Mouse (Mus musculus): ENCODE results near the gene Mien1. TPM values are rescaled to one million over a fixed set of nuclear protein-coding genes. Genes with fewer than 3 reads are reported as not detected.

Gene Mien1
- total and polyA plus RNA-seq, 2 experiments from 2014 or later, result 70.0 to 259 TPM

DNA sequence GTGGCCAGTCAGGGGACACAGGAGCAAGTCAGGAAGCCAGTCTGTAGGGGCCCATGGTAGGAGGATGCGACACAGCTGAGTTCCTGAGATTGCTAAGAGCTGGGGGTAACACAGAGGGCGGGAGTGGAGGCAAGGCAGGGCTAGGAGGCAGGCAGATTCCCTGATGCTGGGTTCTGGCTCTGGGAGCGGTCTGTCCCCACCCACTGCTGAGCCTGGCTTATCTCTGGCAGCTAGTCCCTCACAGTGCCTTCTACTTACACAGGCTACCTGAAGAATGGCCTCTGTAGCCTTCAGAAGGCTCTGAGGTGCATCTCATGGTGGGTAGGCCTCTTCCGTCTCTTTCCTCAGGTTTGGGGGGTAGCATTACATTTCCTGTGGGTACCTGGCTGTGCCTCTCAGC is 46.1 kb downstream of the Mien1 start:
- Histone ChIP-seq H3K9me3 (ENCODE audit: low read length) (no peaks in the 10 kb centered on the region), H3K4me1 (ENCODE audit: insufficient read depth, low read length) (no peaks in the 10 kb centered on the region; the same call in 1 of the 2 replicates), H3K27me3 (ENCODE audit: insufficient read depth, low read length) (no peaks in the 10 kb centered on the region), H3K4me2 (ENCODE audit: low read depth, low read length) (no peak overlapping the region), H3K36me3 (ENCODE audit: insufficient read depth, low read length) (no peaks in the 10 kb centered on the region), H3K4me3 (ENCODE audit: low read length) (no peak overlapping the region), H3K27ac (no peak overlapping the region), H3K9ac (replicated peaks; ENCODE audit: low read length) (no peak overlapping the region)
- WGBS, result 61% methylated on average over 4 of the region's 4 CpGs
- ATAC-seq (no peak), DNase-seq (ENCODE audit: low spot score) (no peak)
- TF ChIP-seq CTCF (IDR thresholded peaks at IDR 0.05; ENCODE audit: low read depth), result no peak

DNA sequence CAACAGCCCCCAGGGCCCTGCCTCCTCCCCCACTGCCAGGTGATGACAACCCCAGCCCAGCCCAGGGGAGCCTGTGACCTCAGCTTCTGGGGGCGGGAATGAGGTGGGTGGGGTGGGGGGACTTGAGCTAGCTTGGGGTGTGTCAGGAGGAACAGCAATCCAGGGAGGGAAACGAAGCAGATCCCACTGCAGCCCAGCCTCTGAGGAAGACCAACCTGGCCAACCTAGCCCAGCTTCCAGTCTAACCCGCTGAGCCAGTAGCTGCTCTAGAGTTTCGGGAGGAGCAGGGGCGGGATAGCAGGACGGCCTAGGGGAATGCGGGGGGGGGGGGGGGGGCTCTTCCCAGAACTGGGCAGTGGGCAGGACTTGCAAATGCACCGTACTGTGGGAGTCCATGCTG is 46.8 kb downstream of the Mien1 start:
- ATAC-seq, result no peak
- no peak for DNase-seq (ENCODE audit: low spot score)
- 25% methylated on average over 7 of the region's 8 CpGs for WGBS

DNA sequence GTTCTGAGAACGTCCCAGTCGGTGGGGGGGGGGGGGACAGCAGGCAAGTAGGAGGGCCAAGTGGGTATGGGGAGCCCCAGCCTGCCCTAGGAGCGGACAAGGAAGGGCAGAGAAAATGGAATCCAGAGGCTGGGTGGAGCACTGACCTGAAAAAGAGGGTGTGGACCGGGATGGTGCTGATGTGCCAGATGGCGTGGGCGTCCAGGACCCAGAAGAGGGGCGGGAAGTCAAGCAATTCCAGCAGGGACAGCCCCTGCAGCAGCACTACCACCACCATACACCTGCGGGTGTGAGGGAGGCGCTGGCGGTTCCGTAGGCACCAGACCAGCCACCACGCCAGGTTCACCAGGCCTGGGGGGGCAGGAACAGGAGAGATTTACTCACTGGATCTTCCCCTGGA is 48.6 kb downstream of the Mien1 start:
- Histone ChIP-seq H3K9me3 (ENCODE audit: low read length) (no peaks in the 10 kb centered on the region), H3K27ac (no peak overlapping the region), H3K9ac (replicated peaks; ENCODE audit: low read length) (no peak overlapping the region), H3K4me1 (ENCODE audit: insufficient read depth, low read length) (no peaks in the 10 kb centered on the region; the same call in 1 of the 2 replicates), H3K27me3 (ENCODE audit: insufficient read depth, low read length) (peaks cover 5% of the 10 kb centered on the region; the same call in 1 of the 2 replicates), H3K36me3 (ENCODE audit: insufficient read depth, low read length) (no peaks in the 10 kb centered on the region), H3K4me2 (ENCODE audit: low read depth, low read length) (no peak overlapping the region), H3K4me3 (ENCODE audit: low read length) (no peak overlapping the region)
- ATAC-seq (no peak), DNase-seq (ENCODE audit: low spot score) (no peak)
- WGBS, result 81% methylated on average over 9 of the region's 12 CpGs
- no peak for TF ChIP-seq CTCF (IDR thresholded peaks at IDR 0.05; ENCODE audit: low read depth)

More for the DNA sequence above, 46.8 kb downstream of the Mien1 start:
- Histone ChIP-seq H3K27me3 (ENCODE audit: insufficient read depth, low read length) (peaks cover 4% of the 10 kb centered on the region; the same call in 1 of the 2 replicates), H3K4me2 (ENCODE audit: low read depth, low read length) (no peak overlapping the region), H3K9ac (replicated peaks; ENCODE audit: low read length) (no peak overlapping the region), H3K4me3 (ENCODE audit: low read length) (no peak overlapping the region), H3K9me3 (ENCODE audit: low read length) (no peaks in the 10 kb centered on the region), H3K27ac (no peak overlapping the region), H3K36me3 (ENCODE audit: insufficient read depth, low read length) (no peaks in the 10 kb centered on the region), H3K4me1 (ENCODE audit: insufficient read depth, low read length) (no peaks in the 10 kb centered on the region; the same call in 1 of the 2 replicates)
- TF ChIP-seq CTCF (IDR thresholded peaks at IDR 0.05; ENCODE audit: low read depth), result no peak

DNA sequence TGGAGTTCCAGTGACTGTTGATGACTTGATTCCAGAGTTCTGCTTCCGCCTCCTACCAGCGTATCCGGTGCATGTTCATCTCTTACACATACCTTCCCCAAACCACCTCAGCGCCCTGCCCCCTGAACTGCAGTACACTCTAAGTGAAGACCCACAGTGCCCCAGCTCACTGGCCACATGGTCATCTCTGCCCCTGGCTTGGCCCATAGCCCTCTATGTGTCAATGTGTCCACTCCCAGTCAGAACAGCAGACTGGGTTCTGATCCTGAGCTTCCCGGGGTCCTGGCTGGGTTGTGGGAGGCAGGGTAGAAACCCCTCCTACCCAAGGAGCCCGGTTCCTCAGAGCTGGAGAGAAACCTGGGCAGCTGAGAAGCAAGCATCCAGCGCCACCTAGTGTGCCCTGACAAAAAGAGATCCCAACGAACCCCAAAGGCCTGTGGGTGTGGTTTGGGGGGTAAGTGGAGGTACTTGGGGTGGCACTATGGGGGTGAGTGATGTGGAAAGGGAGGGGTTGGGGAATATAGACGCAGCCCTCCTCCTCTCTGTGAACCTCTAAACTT is 49.5 kb downstream of the Mien1 start:
- H3K4me2 ChIP-seq (ENCODE audit: low read depth, low read length), result no peak overlapping the region
- no peak overlapping the region for H3K4me3 ChIP-seq (ENCODE audit: low read length)
- TF ChIP-seq CTCF (IDR thresholded peaks at IDR 0.05; ENCODE audit: low read depth), result peak; percentile 74
- peak; percentile 77 for DNase-seq (ENCODE audit: low spot score)
- WGBS, result 34% methylated on average over 9 of the region's 9 CpGs
- no peak overlapping the region for H3K9ac ChIP-seq (replicated peaks; ENCODE audit: low read length)
- no peak overlapping the region for H3K27ac ChIP-seq
- H3K4me1 ChIP-seq (ENCODE audit: insufficient read depth, low read length), result no peaks in the 10 kb centered on the region; the same call in 1 of the 2 replicates
- H3K27me3 ChIP-seq (ENCODE audit: insufficient read depth, low read length), result peaks cover 5% of the 10 kb centered on the region; the same call in 1 of the 2 replicates
- H3K9me3 ChIP-seq (ENCODE audit: low read length), result no peaks in the 10 kb centered on the region
- ATAC-seq, result 0 out of 2 replicates have a peak, but pooled peaks have one; percentile 10
- H3K36me3 ChIP-seq (ENCODE audit: insufficient read depth, low read length), result no peaks in the 10 kb centered on the region

DNA sequence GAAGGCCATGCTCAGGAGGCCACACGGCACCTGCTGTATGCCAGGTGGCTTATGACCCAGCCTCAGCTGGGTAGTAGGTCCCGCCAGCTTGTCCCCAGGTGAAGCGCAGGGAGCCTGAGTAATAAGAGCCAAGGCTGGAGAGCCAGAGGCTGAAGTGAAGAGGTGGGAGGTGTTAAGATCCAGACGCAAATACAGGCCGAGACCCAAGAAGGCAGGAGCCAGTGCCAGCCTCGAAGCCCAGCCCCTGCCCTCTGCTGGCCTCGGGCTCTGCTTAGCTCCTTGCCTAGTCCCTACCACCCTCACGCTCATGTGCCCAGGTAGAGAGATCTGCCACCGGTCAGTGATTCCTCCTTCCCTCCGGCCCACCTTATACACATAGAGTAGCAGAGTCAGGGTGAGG is 50.5 kb downstream of the Mien1 start:
- 76% methylated on average over 10 of the region's 10 CpGs for whole genome bisulfite sequencing
- Histone ChIP-seq H3K27me3 (ENCODE audit: insufficient read depth, low read length) (peaks cover 5% of the 10 kb centered on the region; the same call in 1 of the 2 replicates), H3K4me1 (ENCODE audit: insufficient read depth, low read length) (no peaks in the 10 kb centered on the region), H3K27ac (no peak overlapping the region), H3K4me2 (ENCODE audit: low read depth, low read length) (no peak overlapping the region), H3K4me3 (ENCODE audit: low read length) (no peak overlapping the region), H3K9me3 (ENCODE audit: low read length) (no peaks in the 10 kb centered on the region), H3K36me3 (ENCODE audit: insufficient read depth, low read length) (no peaks in the 10 kb centered on the region), H3K9ac (replicated peaks; ENCODE audit: low read length) (no peak overlapping the region)
- ATAC-seq (no peak), DNase-seq (ENCODE audit: low spot score) (no peak)
- TF ChIP-seq CTCF (IDR thresholded peaks at IDR 0.05; ENCODE audit: low read depth), result no peak

Other genes with a start within 250 kb of the Mien1 start
- 32.7 and 39.5 TPM in 2 replicates for gene Med1, start 245.7 kb downstream of the Mien1 start, total RNA-seq (2014; rRNA removed)
- gene Med1, start 245.7 kb downstream of the Mien1 start, polyA plus RNA-seq (2015; fragmentation: Nextera tagmentation; extraction: Ambion mirVana), result 48.9 and 49.0 TPM in 2 replicates
- gene Cdk12, start 235.9 kb downstream of the Mien1 start, total RNA-seq (2014; rRNA removed), result 27.4 and 28.5 TPM in 2 replicates
- 5.8 and 6.6 TPM in 2 replicates for gene Cdk12, start 235.9 kb downstream of the Mien1 start, polyA plus RNA-seq (2015; fragmentation: Nextera tagmentation; extraction: Ambion mirVana)
- gene Neurod2, start 109.3 kb downstream of the Mien1 start, total RNA-seq (2014; rRNA removed), result 87.0 and 93.2 TPM in 2 replicates
- 30.7 and 34.3 TPM in 2 replicates for gene Neurod2, start 109.3 kb downstream of the Mien1 start, polyA plus RNA-seq (2015; fragmentation: Nextera tagmentation; extraction: Ambion mirVana)
- gene Ppp1r1b, start 90.6 kb downstream of the Mien1 start, total RNA-seq (2014; rRNA removed), result 1.3 and 3.5 TPM in 2 replicates
- gene Ppp1r1b, start 90.6 kb downstream of the Mien1 start, polyA plus RNA-seq (2015; fragmentation: Nextera tagmentation; extraction: Ambion mirVana), result 18.0 and 19.1 TPM in 2 replicates
- gene Stard3, start 80.6 kb downstream of the Mien1 start, total RNA-seq (2014; rRNA removed), result 44.0 and 52.4 TPM in 2 replicates
- gene Stard3, start 80.6 kb downstream of the Mien1 start, polyA plus RNA-seq (2015; fragmentation: Nextera tagmentation; extraction: Ambion mirVana), result 28.4 and 31.9 TPM in 2 replicates
- 0.26 and 4.4 TPM in 2 replicates for gene Tcap, start 55.2 kb downstream of the Mien1 start, total RNA-seq (2014; rRNA removed)
- gene Tcap, start 55.2 kb downstream of the Mien1 start, polyA plus RNA-seq (2015; fragmentation: Nextera tagmentation; extraction: Ambion mirVana), result not detected in 2 replicates
- gene Pnmt, start 52.5 kb downstream of the Mien1 start, total RNA-seq (2014; rRNA removed), result 1.2 and 5.4 TPM in 2 replicates
- gene Pnmt, start 52.5 kb downstream of the Mien1 start, polyA plus RNA-seq (2015; fragmentation: Nextera tagmentation; extraction: Ambion mirVana), result 5.4 and 5.5 TPM in 2 replicates
- gene Pgap3, start 38.5 kb downstream of the Mien1 start, total RNA-seq (2014; rRNA removed), result 10.6 and 12.0 TPM in 2 replicates
- 7.8 and 9.2 TPM in 2 replicates for gene Pgap3, start 38.5 kb downstream of the Mien1 start, polyA plus RNA-seq (2015; fragmentation: Nextera tagmentation; extraction: Ambion mirVana)
- 8.0 and 11.7 TPM in 2 replicates for gene Erbb2, start 26.5 kb downstream of the Mien1 start, total RNA-seq (2014; rRNA removed)
- 4.9 and 5.1 TPM in 2 replicates for gene Erbb2, start 26.5 kb downstream of the Mien1 start, polyA plus RNA-seq (2015; fragmentation: Nextera tagmentation; extraction: Ambion mirVana)
- 1.5 and 2.7 TPM in 2 replicates for gene Grb7, start 7.4 kb upstream of the Mien1 start, total RNA-seq (2014; rRNA removed)
- gene Grb7, start 7.4 kb upstream of the Mien1 start, polyA plus RNA-seq (2015; fragmentation: Nextera tagmentation; extraction: Ambion mirVana), result 1.7 and 2.0 TPM in 2 replicates
- gene Ikzf3, start 107.0 kb upstream of the Mien1 start, total RNA-seq (2014; rRNA removed), result not detected in 2 replicates
- gene Ikzf3, start 107.0 kb upstream of the Mien1 start, polyA plus RNA-seq (2015; fragmentation: Nextera tagmentation; extraction: Ambion mirVana), result 0.18 and 0.20 TPM in 2 replicates
- not detected in 2 replicates for gene Zpbp2, start 112.1 kb upstream of the Mien1 start, total RNA-seq (2014; rRNA removed)
- gene Zpbp2, start 112.1 kb upstream of the Mien1 start, polyA plus RNA-seq (2015; fragmentation: Nextera tagmentation; extraction: Ambion mirVana), result 0.42 and 0.45 TPM in 2 replicates
- 103 and 112 TPM in 2 replicates for gene Ormdl3, start 148.4 kb upstream of the Mien1 start, total RNA-seq (2014; rRNA removed)
- 98.8 and 100 TPM in 2 replicates for gene Ormdl3, start 148.4 kb upstream of the Mien1 start, polyA plus RNA-seq (2015; fragmentation: Nextera tagmentation; extraction: Ambion mirVana)
- gene Lrrc3c, start 159.3 kb upstream of the Mien1 start, total RNA-seq (2014; rRNA removed), result not detected in 2 replicates
- gene Lrrc3c, start 159.3 kb upstream of the Mien1 start, polyA plus RNA-seq (2015; fragmentation: Nextera tagmentation; extraction: Ambion mirVana), result not detected in 2 replicates
- gene Gm12355, start 186.7 kb upstream of the Mien1 start, total RNA-seq (2014; rRNA removed), result 0.21 TPM in 1 of 2 replicates, not detected in the other
- 0.25 and 0.33 TPM in 2 replicates for gene Gm12355, start 186.7 kb upstream of the Mien1 start, polyA plus RNA-seq (2015; fragmentation: Nextera tagmentation; extraction: Ambion mirVana)
- 0.68 TPM in 1 of 2 replicates, not detected in the other for gene Gsdma3, start 187.4 kb upstream of the Mien1 start, total RNA-seq (2014; rRNA removed)
- gene Gsdma3, start 187.4 kb upstream of the Mien1 start, polyA plus RNA-seq (2015; fragmentation: Nextera tagmentation; extraction: Ambion mirVana), result not detected in 2 replicates
- not detected in 2 replicates for gene Gsdma2, start 207.8 kb upstream of the Mien1 start, total RNA-seq (2014; rRNA removed)
- not detected in 2 replicates for gene Gsdma2, start 207.8 kb upstream of the Mien1 start, polyA plus RNA-seq (2015; fragmentation: Nextera tagmentation; extraction: Ambion mirVana)
- gene Gsdma, start 225.4 kb upstream of the Mien1 start, total RNA-seq (2014; rRNA removed), result not detected in 2 replicates
- gene Gsdma, start 225.4 kb upstream of the Mien1 start, polyA plus RNA-seq (2015; fragmentation: Nextera tagmentation; extraction: Ambion mirVana), result 0.14 and 0.16 TPM in 2 replicates
- 131 and 143 TPM in 2 replicates for gene Psmd3, start 243.6 kb upstream of the Mien1 start, total RNA-seq (2014; rRNA removed)
- gene Psmd3, start 243.6 kb upstream of the Mien1 start, polyA plus RNA-seq (2015; fragmentation: Nextera tagmentation; extraction: Ambion mirVana), result 185 and 190 TPM in 2 replicates